Mouse (Mus musculus) myocyte (in vitro differentiated cells): ENCODE measurements around the gene Polr1b.

Experiments used
- E2F4 ChIP-seq: IDR thresholded peaks from one replicate; pipeline ENCODE4 v1.6.1; 2011; ENCODE audit warnings: mild to moderate bottlenecking, control low read depth, moderate library complexity; ENCODE audit not compliant: insufficient read depth
- MAX ChIP-seq: IDR thresholded peaks from one replicate; pipeline ENCODE4 v1.6.1; 2011; ENCODE audit warnings: low read depth, mild to moderate bottlenecking, control low read depth
- MYOG ChIP-seq, 3 experiments: IDR thresholded peaks; one replicate each; pipeline ENCODE4 v1.6.1; 2011; ENCODE audit warnings: control low read depth in 2 of 3, low read depth in 2 of 3, mild to moderate bottlenecking in 2 of 3; ENCODE audit not compliant: insufficient read length in 2 of 3, control insufficient read depth in 1 of 3, insufficient read depth in 1 of 3
- POLR2A ChIP-seq: IDR thresholded peaks from one replicate; pipeline ENCODE4 v1.6.1; 2011; ENCODE audit warnings: low read depth, mild to moderate bottlenecking, control low read depth, moderate library complexity; ENCODE audit not compliant: insufficient read length
- POLR2AphosphoS2 ChIP-seq: IDR thresholded peaks from one replicate; pipeline ENCODE4 v1.6.1; 2011; ENCODE audit warnings: low read depth, control low read depth; ENCODE audit not compliant: insufficient read length
- REST ChIP-seq: IDR thresholded peaks from one replicate; pipeline ENCODE4 v1.6.1; 2011; ENCODE audit warnings: mild to moderate bottlenecking, control low read depth, moderate library complexity; ENCODE audit not compliant: insufficient read depth, insufficient read length
- TCF12 ChIP-seq: IDR thresholded peaks from one replicate; pipeline ENCODE4 v1.6.1; 2011; ENCODE audit warnings: mild to moderate bottlenecking, control low read depth; ENCODE audit not compliant: poor library complexity, insufficient read depth, severe bottlenecking
- TCF3 ChIP-seq: IDR thresholded peaks from one replicate; pipeline ENCODE4 v1.6.1; 2011; ENCODE audit warnings: low read depth, control low read depth; ENCODE audit not compliant: insufficient read length
- USF1 ChIP-seq: IDR thresholded peaks from one replicate; pipeline ENCODE4 v1.6.1; 2011; ENCODE audit warnings: low read depth, mild to moderate bottlenecking, control low read depth, moderate library complexity

- TF ChIP-seq POLR2A, result no peak
- no peak for TF ChIP-seq TCF12
- TF ChIP-seq USF1, result no peak
- TF ChIP-seq POLR2AphosphoS2, result no peak
- TF ChIP-seq MYOG (IDR thresholded peaks at IDR 0.05; ENCODE audit: control insufficient read depth in 1 of 3, insufficient read depth in 1 of 3, insufficient read length in 2 of 3, low read depth in 2 of 3), result no peak
- TF ChIP-seq E2F4, result no peak
- TF ChIP-seq TCF3, result no peak
- TF ChIP-seq MAX, result no peak
- no peak for TF ChIP-seq REST
Measured at GRCm38 (mm10) chr2:129052451-129052983, 48.3 kb upstream of the Polr1b start.
